Mouse (Mus musculus): ENCODE measurements around the gene Gm15023. TPM values are rescaled to one million over a fixed set of nuclear protein-coding genes. Genes with fewer than 3 reads are reported as not detected.
"Not testable (repeated sequence)": the region's sequence is repeated elsewhere in the genome, so short reads cannot be mapped to it uniquely, and the experiment has no call there.

Gene Gm15023
- polyA plus RNA-seq (2012) = not detected in 2 replicates

GRCm38 (mm10) chrX:135177532-135177931 is at the start of gene Gm15023:
Gene Gm15023, minus strand, starts transcription at chrX:135177632.
- not testable (repeated sequence) for TF ChIP-seq GATA1 (IDR thresholded peaks at IDR 0.05; ENCODE audit: low read length)

GRCm38 (mm10) chrX:135210436-135211221 is 33.2 kb upstream of the Gm15023 start, which contains the start of gene Tceal6:
Gene Tceal6, minus strand, starts transcription at chrX:135210687.
- no peak for TF ChIP-seq GATA1 (IDR thresholded peaks at IDR 0.05; ENCODE audit: low read length)

Other genes with a start within 250 kb of the Gm15023 start
- not detected in 2 replicates for gene Nxf2, start 212.9 kb downstream of the Gm15023 start, polyA plus RNA-seq (2012)
- gene Zmat1, start 168.4 kb downstream of the Gm15023 start, polyA plus RNA-seq (2012) = 0.81 and 0.97 TPM in 2 replicates
- gene Tceal6, start 33.1 kb upstream of the Gm15023 start, polyA plus RNA-seq (2012) = not detected in 2 replicates
- gene Pramel3, start 124.7 kb upstream of the Gm15023 start, polyA plus RNA-seq (2012) = not detected in 2 replicates
- not detected in 2 replicates for gene Gm5128, start 195.7 kb upstream of the Gm15023 start, polyA plus RNA-seq (2012)